Mouse (Mus musculus) cerebellum, postnatal 36 days (tissue): Measurements from ENCODE around the gene Bcap31.
"Not testable (repeated sequence)": the region's sequence is repeated elsewhere in the genome, so short reads cannot be mapped to it uniquely, and the experiment has no call there.

Experiments used
- DNase-seq, 2 experiments: peaks; one replicate each; pipeline ENCODE4 v3.0.0; 2021 to 2022; ENCODE audit warnings: mixed read lengths in 2 of 2

The Bcap31 gene

GRCm38 (mm10) chrX:73716109-73716661, at the start of gene Bcap31, which contains the start of gene Abcd1:
Gene Bcap31, minus strand, starts transcription at chrX:73716175.
Gene Abcd1, plus strand, starts transcription at chrX:73716597.
- peak; percentile 81 to 83 for DNase-seq

- DNase-seq = peak in 1 of 2 experiments; percentile 30
Measured at GRCm38 (mm10) chrX:73765311-73765710, 49.3 kb upstream of the Bcap31 start.

GRCm38 (mm10) chrX:73758611-73759290, 42.8 kb upstream of the Bcap31 start:
- DNase-seq = peak; percentile 61 to 68

- DNase-seq = no peak
Measured at GRCm38 (mm10) chrX:73756334-73757140, 40.6 kb upstream of the Bcap31 start, which contains the start of gene Plxnb3. Gene Plxnb3, plus strand, starts transcription at chrX:73757090.

- no peak for DNase-seq
Measured at GRCm38 (mm10) chrX:73748977-73749376, 33.0 kb upstream of the Bcap31 start.

- DNase-seq = no peak
Measured at GRCm38 (mm10) chrX:73744774-73745481, 29.0 kb upstream of the Bcap31 start.

GRCm38 (mm10) chrX:73739841-73740240, 23.9 kb upstream of the Bcap31 start:
- DNase-seq = not testable (repeated sequence)

- DNase-seq = no peak
Measured at GRCm38 (mm10) chrX:73739151-73739550, 23.2 kb upstream of the Bcap31 start.

GRCm38 (mm10) chrX:73738155-73738554, 22.2 kb upstream of the Bcap31 start:
- DNase-seq = no peak

- DNase-seq = no peak
Measured at GRCm38 (mm10) chrX:73730908-73731307, 14.9 kb upstream of the Bcap31 start.

GRCm38 (mm10) chrX:73718686-73719362, 2.8 kb upstream of the Bcap31 start:
- DNase-seq = peak; percentile 38 to 44

- DNase-seq = peak; percentile 7
Measured at GRCm38 (mm10) chrX:73718271-73718670, 2.3 kb upstream of the Bcap31 start.

GRCm38 (mm10) chrX:73717667-73718066, 1.7 kb upstream of the Bcap31 start:
- peak; percentile 11 to 30 for DNase-seq

- DNase-seq = peak; percentile 13 to 25
Measured at GRCm38 (mm10) chrX:73716709-73717545, 952 bp upstream of the Bcap31 start.

- peak; percentile 33 to 40 for DNase-seq
Measured at GRCm38 (mm10) chrX:73715476-73716108, 383 bp downstream of the Bcap31 start.

GRCm38 (mm10) chrX:73700472-73700871, 15.5 kb downstream of the Bcap31 start:
- DNase-seq = no peak

GRCm38 (mm10) chrX:73690917-73691629, 24.9 kb downstream of the Bcap31 start:
- DNase-seq = peak; percentile 57 to 58

GRCm38 (mm10) chrX:73685629-73686028, 30.3 kb downstream of the Bcap31 start:
- peak; percentile 30 to 38 for DNase-seq

GRCm38 (mm10) chrX:73684978-73685377, 31.0 kb downstream of the Bcap31 start:
- no peak for DNase-seq

- DNase-seq = no peak
Measured at GRCm38 (mm10) chrX:73684156-73684555, 31.8 kb downstream of the Bcap31 start.
